Mouse (Mus musculus) midbrain, embryonic 16.5 days (tissue): ENCODE data around the gene Plpp7. TPM values are rescaled to one million over a fixed set of nuclear protein-coding genes. Genes with fewer than 3 reads are reported as not detected.
A peak's percentile ranks its signal among the peaks of the same experiment; 100 is the strongest.

ENCODE experiments used
- ATAC-seq: fragments of 200-750 bp; cut with Nextera tagmentation; 2 replicates; pipeline ENCODE4 v1.8.0; 2017; ENCODE audit warnings: moderate TSS enrichment
- H3K27ac ChIP-seq: fragments of 300-500 bp; sonication (generic); 2 replicates; pipeline ENCODE4 v1.5.1; 2014; ENCODE audit warnings: mild to moderate bottlenecking, low read length, mixed read lengths
- H3K27me3 ChIP-seq: fragments of 300-500 bp; sonication (generic); 2 replicates; pipeline ENCODE4 v1.6.1; 2014; ENCODE audit warnings: low read depth, low read length, mixed read lengths; ENCODE audit not compliant: control insufficient read depth, insufficient read depth
- H3K36me3 ChIP-seq: fragments of 300-500 bp; sonication (generic); 2 replicates; pipeline ENCODE4 v1.6.1; 2014; ENCODE audit warnings: mild to moderate bottlenecking, low read length, moderate library complexity, mixed read lengths; ENCODE audit not compliant: control insufficient read depth, insufficient read depth
- H3K4me1 ChIP-seq: fragments of 300-500 bp; sonication (generic); 2 replicates; pipeline ENCODE4 v1.6.1; 2014; ENCODE audit warnings: mild to moderate bottlenecking, low read length, mixed read lengths; ENCODE audit not compliant: control insufficient read depth, insufficient read depth
- H3K4me2 ChIP-seq: fragments of 300-500 bp; sonication (generic); 2 replicates; pipeline ENCODE4 v1.6.1; 2014; ENCODE audit warnings: mild to moderate bottlenecking, low read length, mixed read lengths
- H3K4me3 ChIP-seq: fragments of 300-500 bp; sonication (generic); 2 replicates; pipeline ENCODE4 v1.5.1; 2014; ENCODE audit warnings: low read depth, mild to moderate bottlenecking, low read length, moderate library complexity, mixed read lengths
- H3K9ac ChIP-seq: fragments of 300-500 bp; sonication (generic); 2 replicates; pipeline ENCODE4 v1.6.1; 2014; ENCODE audit warnings: low read depth, low read length, mixed read lengths
- H3K9me3 ChIP-seq: fragments of 300-500 bp; sonication (generic); replicated peaks from 2 replicates; pipeline ENCODE4 v1.6.1; 2014; ENCODE audit warnings: mild to moderate bottlenecking, low read length, mixed read lengths; ENCODE audit not compliant: control insufficient read depth, poor library complexity, severe bottlenecking
- WGBS: fragments of 180-500 bp; shearing (Covaris S2); extraction: QIAGEN DNeasy Blood & Tissue Kit; methylation state at CpG from one replicate; pipeline ENCODE4 v1.1.7; 2014; 5-methylcytosine and 5-hydroxymethylcytosine counted together
- polyA plus RNA-seq: library from polyadenylated mRNA; unstranded; fragments of >200 nt; fragmentation: Nextera tagmentation; extraction: Ambion mirVana; gene quantifications from 2 replicates; pipeline ENCODE4 v1.2.1, GENCODE M21; 2015

Plpp7 gene
- 25.0 and 28.4 TPM in 2 replicates for polyA plus RNA-seq

DNA sequence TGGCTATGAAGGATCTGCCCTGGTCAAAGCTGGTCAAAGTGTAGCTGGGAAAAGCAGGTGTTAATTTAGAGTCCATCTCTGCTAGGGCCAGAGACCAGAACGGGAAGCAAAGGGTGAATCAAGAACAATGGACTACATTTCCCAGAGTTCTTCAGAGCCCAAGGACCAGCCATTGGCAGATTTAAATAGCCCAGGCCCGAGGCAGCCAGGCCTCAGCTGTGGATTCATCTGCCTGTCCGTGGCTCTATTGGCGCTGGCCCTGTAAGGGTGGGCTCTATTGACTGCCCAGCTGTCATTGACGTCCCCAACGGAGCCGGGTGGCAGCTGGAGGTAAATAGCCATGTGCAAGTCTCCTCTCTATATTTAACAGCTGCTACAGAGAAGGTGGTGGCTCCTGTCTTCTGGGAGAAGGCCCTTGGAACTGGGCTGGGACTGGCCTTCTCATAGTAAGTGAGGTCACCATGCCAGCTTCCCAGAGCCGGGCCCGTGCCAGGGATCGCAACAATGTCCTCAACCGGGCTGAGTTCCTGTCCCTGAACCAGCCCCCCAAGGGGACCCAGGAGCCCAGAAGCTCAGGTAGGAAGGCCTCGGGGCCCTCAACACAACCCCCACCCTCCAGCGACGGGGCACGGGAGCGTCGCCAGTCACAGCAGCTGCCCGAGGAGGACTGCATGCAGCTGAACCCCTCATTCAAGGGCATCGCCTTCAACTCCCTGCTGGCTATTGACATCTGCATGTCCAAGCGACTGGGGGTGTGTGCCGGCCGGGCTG lies at the start of gene Plpp7:
TSS of gene Plpp7 (plus strand) at position 178 of the 771 bp plus-strand sequence.
- H3K4me2 ChIP-seq = peak within 1 kb of the TSS; percentile 94
- H3K9me3 ChIP-seq = no peaks in the 10 kb centered on the region
- 38% methylated on average over 22 of the region's 22 CpGs for WGBS
- H3K4me3 ChIP-seq = peak within 1 kb of the TSS; percentile 53
- peaks cover 6% of the 10 kb centered on the region; the same call in 1 of the 2 replicates for H3K36me3 ChIP-seq
- H3K4me1 ChIP-seq = peaks cover 12% of the 10 kb centered on the region
- H3K27ac ChIP-seq = peak within 1 kb of the TSS; percentile 80
- peak within 1 kb of the TSS; percentile 85 for H3K9ac ChIP-seq
- no peaks in the 10 kb centered on the region for H3K27me3 ChIP-seq
- ATAC-seq = peak; percentile 93

DNA sequence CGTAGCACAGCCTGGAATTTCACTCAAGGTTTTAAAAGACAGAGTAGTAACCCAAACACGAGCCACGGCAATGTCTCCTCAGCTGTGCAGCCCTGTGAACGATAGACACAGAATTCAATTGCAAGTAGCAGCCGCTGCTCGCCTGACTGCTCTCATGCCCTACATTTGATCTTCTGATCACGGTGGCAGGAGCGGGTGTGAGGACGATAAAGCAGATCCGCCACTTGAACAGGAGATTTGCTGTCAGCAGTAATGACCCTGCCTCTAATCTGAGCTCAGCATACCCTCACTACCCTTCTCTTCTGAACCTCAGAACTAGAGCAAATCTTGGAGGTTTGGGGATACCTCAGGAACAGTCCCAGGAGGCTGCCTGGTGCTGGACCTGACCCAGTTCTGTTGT lies 49.3 kb upstream of the Plpp7 start:
- no peak for ATAC-seq
- peaks cover 20% of the 10 kb centered on the region for H3K36me3 ChIP-seq
- H3K4me1 ChIP-seq = no peaks in the 10 kb centered on the region
- no peak overlapping the region for H3K9ac ChIP-seq
- no peak overlapping the region for H3K4me2 ChIP-seq
- no peaks in the 10 kb centered on the region for H3K9me3 ChIP-seq
- H3K27ac ChIP-seq = no peak overlapping the region
- no peak overlapping the region for H3K4me3 ChIP-seq
- H3K27me3 ChIP-seq = no peaks in the 10 kb centered on the region
- 83% methylated on average over 10 of the region's 10 CpGs for WGBS

DNA sequence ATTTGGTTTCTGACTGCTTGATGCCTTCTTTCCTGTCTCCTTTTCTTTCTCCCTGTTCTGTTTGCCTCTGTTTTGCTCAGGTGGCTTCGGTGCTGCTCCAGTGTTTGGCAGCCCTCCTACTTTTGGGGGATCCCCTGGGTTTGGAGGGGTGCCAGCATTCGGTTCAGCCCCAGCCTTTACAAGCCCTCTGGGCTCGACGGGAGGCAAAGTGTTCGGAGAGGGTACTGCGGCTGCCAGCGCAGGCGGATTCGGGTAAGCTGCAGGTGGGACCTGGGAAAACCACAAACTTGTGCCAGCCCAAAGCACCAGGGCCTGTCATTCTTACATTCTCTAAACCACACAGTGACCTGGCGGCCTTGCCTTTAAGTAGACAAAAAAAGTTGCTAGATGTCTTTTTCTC lies 48.0 kb upstream of the Plpp7 start:
- ATAC-seq = no peak
- WGBS = 88% methylated on average over 10 of the region's 10 CpGs
- no peak overlapping the region for H3K4me3 ChIP-seq
- no peak overlapping the region for H3K9ac ChIP-seq
- no peak overlapping the region for H3K4me2 ChIP-seq
- peaks cover 29% of the 10 kb centered on the region for H3K36me3 ChIP-seq
- H3K27me3 ChIP-seq = no peaks in the 10 kb centered on the region
- no peaks in the 10 kb centered on the region for H3K4me1 ChIP-seq
- no peak overlapping the region for H3K27ac ChIP-seq
- H3K9me3 ChIP-seq = no peaks in the 10 kb centered on the region

DNA sequence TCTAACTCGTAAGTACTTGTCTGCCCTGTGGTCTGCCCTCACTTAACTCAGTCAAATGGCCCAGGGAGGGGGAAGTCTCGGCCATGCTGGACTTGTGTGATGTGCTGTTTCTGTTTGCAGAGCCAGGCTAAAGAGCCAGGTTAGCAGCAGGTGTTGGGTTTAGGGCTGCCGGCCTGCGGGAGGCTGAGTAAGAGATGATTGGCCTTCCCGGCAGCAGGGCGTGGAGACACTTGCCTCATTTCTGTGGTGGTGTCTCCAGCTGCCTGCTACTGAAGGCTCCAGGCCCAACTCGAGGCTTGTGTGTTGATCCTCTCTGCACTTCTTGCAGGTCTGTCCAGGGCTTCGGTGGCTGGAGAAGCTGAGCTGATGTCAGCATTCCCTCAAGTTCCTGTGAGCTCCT lies 43.5 kb upstream of the Plpp7 start:
- Histone ChIP-seq H3K9ac (no peak overlapping the region), H3K27ac (no peak overlapping the region), H3K4me1 (no peaks in the 10 kb centered on the region), H3K36me3 (peaks cover 23% of the 10 kb centered on the region), H3K4me2 (no peak overlapping the region), H3K27me3 (no peaks in the 10 kb centered on the region), H3K4me3 (no peak overlapping the region), H3K9me3 (no peaks in the 10 kb centered on the region)
- WGBS = 86% methylated on average over 8 of the region's 8 CpGs
- ATAC-seq = no peak

DNA sequence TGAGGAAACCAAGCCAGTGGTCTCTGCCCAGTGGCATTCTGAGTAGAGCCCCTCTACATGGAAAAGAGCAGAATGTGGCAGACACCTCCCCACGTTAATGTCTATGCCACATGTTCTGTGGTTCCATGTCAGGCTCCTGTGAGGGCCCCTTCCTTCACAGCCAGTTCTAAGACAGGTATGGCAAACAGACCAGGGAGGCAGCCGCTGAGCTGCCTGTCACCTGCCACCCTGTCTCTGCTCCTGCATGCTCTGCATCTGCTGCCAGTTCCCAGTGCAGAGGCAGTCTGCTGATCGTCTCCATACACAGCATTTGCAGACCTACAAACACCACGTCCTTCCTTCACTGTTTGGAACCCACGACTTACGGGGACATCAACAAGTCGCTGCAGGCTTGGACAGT lies 42.9 kb upstream of the Plpp7 start:
- H3K4me3 ChIP-seq = no peak overlapping the region
- no peaks in the 10 kb centered on the region for H3K4me1 ChIP-seq
- 95% methylated on average over 7 of the region's 7 CpGs for WGBS
- H3K27me3 ChIP-seq = no peaks in the 10 kb centered on the region
- no peak overlapping the region for H3K4me2 ChIP-seq
- H3K9me3 ChIP-seq = no peaks in the 10 kb centered on the region
- H3K36me3 ChIP-seq = peaks cover 21% of the 10 kb centered on the region
- H3K9ac ChIP-seq = no peak overlapping the region
- H3K27ac ChIP-seq = no peak overlapping the region
- ATAC-seq = no peak

DNA sequence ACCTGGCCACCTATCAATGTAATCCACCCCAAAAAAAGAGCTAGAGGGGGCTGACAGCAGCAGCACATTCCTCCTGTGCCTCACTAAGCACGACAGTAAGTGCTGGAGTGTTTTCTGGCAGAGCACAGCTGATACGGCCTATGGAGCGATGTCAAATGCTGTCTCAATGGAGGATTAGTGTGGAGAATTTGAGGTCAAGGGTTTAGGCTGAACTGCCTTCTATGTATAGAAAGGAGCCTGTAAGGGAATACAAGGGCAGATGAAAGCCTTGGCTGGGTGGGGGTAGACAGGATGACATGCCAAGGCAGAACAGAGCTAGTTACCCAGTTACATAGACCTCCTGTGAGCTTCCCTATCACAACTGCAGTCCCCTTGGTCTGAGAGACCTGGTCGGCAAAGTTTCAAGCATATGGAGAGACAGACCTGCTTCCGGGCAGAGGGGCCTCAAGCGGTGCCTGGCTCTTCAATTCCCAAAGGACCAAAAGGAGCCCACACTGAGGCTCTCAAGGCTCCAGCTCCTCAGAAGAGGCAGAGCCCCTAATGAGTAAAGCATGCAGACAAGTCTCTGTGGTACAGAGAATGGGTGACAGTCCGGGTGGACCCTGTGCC lies 39.9 kb upstream of the Plpp7 start:
- no peak for ATAC-seq
- H3K36me3 ChIP-seq = peaks cover 16% of the 10 kb centered on the region
- no peak overlapping the region for H3K9ac ChIP-seq
- H3K4me3 ChIP-seq = no peak overlapping the region
- no peaks in the 10 kb centered on the region; the same call in 1 of the 2 replicates for H3K27me3 ChIP-seq
- H3K9me3 ChIP-seq = no peaks in the 10 kb centered on the region
- H3K27ac ChIP-seq = no peak overlapping the region
- WGBS = 31% methylated on average over 7 of the region's 7 CpGs
- no peak overlapping the region for H3K4me2 ChIP-seq
- H3K4me1 ChIP-seq = no peaks in the 10 kb centered on the region

DNA sequence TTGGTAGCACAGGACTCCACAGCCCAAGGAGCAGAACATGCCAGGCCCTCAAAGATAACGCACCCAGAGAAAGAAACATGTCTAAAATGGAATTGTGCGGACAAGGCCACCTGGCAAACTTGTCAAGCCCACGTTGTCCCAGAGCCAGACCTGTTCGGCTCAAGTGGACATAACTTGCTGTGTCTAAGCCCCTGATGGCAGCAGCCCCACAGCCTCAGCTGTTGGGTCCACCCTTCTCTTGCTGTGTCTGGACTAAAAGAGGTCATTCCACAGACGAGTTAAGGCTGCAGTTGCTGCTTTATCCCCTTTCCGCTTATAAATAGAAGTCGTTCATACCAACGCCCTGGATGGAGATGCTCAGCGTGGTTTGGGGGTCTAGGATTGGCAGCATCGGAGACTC lies 38.8 kb upstream of the Plpp7 start:
- no peaks in the 10 kb centered on the region; the same call in 1 of the 2 replicates for H3K27me3 ChIP-seq
- H3K4me3 ChIP-seq = no peak overlapping the region
- WGBS = 89% methylated on average over 10 of the region's 10 CpGs
- H3K9ac ChIP-seq = no peak overlapping the region
- no peaks in the 10 kb centered on the region for H3K9me3 ChIP-seq
- H3K27ac ChIP-seq = no peak overlapping the region
- no peak for ATAC-seq
- H3K4me1 ChIP-seq = no peaks in the 10 kb centered on the region
- H3K36me3 ChIP-seq = peaks cover 7% of the 10 kb centered on the region
- no peak overlapping the region for H3K4me2 ChIP-seq

DNA sequence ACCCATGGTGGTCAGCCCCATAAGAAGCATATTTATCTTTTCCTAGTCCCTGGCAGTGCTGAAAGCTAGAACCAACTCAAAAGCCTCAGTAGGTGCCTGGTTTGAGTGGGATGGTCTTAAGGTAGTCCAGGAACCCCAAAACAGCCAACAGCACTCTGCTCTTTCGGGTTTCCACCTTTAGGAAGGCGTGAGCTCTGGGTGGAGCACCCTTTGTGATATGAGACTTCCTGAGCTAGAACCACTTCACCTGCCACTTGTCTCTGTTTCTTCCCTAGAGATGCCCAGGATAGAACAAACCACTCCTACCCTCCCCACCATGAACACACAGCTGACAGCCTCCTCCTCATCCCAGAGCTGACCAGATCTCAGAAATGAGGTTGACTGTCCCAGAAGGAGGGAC lies 38.0 kb upstream of the Plpp7 start:
- H3K27me3 ChIP-seq = no peaks in the 10 kb centered on the region; the same call in 1 of the 2 replicates
- H3K27ac ChIP-seq = no peak overlapping the region
- peaks cover 3% of the 10 kb centered on the region for H3K36me3 ChIP-seq
- H3K4me3 ChIP-seq = no peak overlapping the region
- H3K9me3 ChIP-seq = no peaks in the 10 kb centered on the region
- 80% methylated on average over 2 of the region's 2 CpGs for WGBS
- H3K4me1 ChIP-seq = no peaks in the 10 kb centered on the region
- no peak overlapping the region for H3K9ac ChIP-seq
- H3K4me2 ChIP-seq = no peak overlapping the region
- no peak for ATAC-seq

DNA sequence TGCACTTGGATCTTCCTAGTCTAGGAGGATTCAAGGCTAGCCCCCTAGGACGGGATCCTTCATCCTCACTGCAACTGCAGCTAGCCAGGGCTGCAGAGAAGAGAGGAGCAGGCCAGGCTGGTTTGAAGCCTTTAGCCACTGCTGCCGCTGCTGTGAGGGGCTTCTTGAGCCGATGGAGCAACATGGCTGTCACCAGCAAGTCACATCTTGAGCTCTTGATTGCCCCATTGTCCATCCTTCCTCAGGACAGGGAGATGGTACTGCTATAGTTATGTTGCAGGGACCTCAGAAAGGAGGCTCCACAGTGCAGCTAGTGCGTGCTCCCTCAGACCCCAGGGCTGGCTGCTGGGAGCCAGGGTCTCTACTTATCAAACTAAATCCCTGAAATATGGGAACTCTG lies 37.5 kb upstream of the Plpp7 start:
- no peak overlapping the region for H3K9ac ChIP-seq
- no peaks in the 10 kb centered on the region for H3K9me3 ChIP-seq
- no peak for ATAC-seq
- H3K4me3 ChIP-seq = no peak overlapping the region
- H3K36me3 ChIP-seq = no peaks in the 10 kb centered on the region
- no peaks in the 10 kb centered on the region; the same call in 1 of the 2 replicates for H3K27me3 ChIP-seq
- H3K27ac ChIP-seq = no peak overlapping the region
- no peak overlapping the region for H3K4me2 ChIP-seq
- H3K4me1 ChIP-seq = no peaks in the 10 kb centered on the region
- WGBS = 82% methylated on average over 4 of the region's 4 CpGs
